Mouse (Mus musculus) kidney, postnatal 25 days (tissue): ENCODE results near the gene Ntn5.

Experiments
- DNase-seq, 2 experiments: peaks; one replicate each; pipeline ENCODE4 v3.0.0; 2021; ENCODE audit warnings: mixed read lengths in 2 of 2

Ntn5 gene

GRCm38 (mm10) chr7:45700301-45701015, 16.6 kb downstream of the Ntn5 start:
- peak; percentile 86 to 87 for DNase-seq

- peak in 1 of 2 experiments; percentile 65 for DNase-seq
Measured at GRCm38 (mm10) chr7:45701072-45701471, 17.2 kb downstream of the Ntn5 start.

GRCm38 (mm10) chr7:45701607-45702006, 17.8 kb downstream of the Ntn5 start:
- DNase-seq: peak in 1 of 2 experiments; percentile 54

- peak in 1 of 2 experiments; percentile 46 for DNase-seq
Measured at GRCm38 (mm10) chr7:45702316-45702715, 18.5 kb downstream of the Ntn5 start.

GRCm38 (mm10) chr7:45702809-45703520, 19.1 kb downstream of the Ntn5 start:
- peak in 1 of 2 experiments; percentile 49 for DNase-seq

GRCm38 (mm10) chr7:45703521-45704033, 19.8 kb downstream of the Ntn5 start:
- peak in 1 of 2 experiments; percentile 68 for DNase-seq

GRCm38 (mm10) chr7:45704046-45704559, 20.3 kb downstream of the Ntn5 start:
- DNase-seq: peak; percentile 66 to 86

GRCm38 (mm10) chr7:45704730-45705442, 21.1 kb downstream of the Ntn5 start, which contains the start of gene Dbp:
TSS of gene Dbp (plus strand) at chr7:45705088.
- DNase-seq: peak; percentile 99 to 100

- no peak for DNase-seq
Measured at GRCm38 (mm10) chr7:45705443-45705864, 21.6 kb downstream of the Ntn5 start.

GRCm38 (mm10) chr7:45705873-45706281, 22.1 kb downstream of the Ntn5 start:
- peak; percentile 85 to 98 for DNase-seq

GRCm38 (mm10) chr7:45706721-45707241, 23.0 kb downstream of the Ntn5 start:
- peak; percentile 86 to 96 for DNase-seq

- peak; percentile 99 for DNase-seq
Measured at GRCm38 (mm10) chr7:45707375-45707967, 23.6 kb downstream of the Ntn5 start.

GRCm38 (mm10) chr7:45708221-45708761, 24.5 kb downstream of the Ntn5 start:
- DNase-seq: peak; percentile 77 to 93

GRCm38 (mm10) chr7:45709036-45709435, 25.2 kb downstream of the Ntn5 start:
- DNase-seq: no peak

- DNase-seq: peak in 1 of 2 experiments; percentile 64
Measured at GRCm38 (mm10) chr7:45709677-45710355, 26.0 kb downstream of the Ntn5 start.

- DNase-seq: peak in 1 of 2 experiments; percentile 73
Measured at GRCm38 (mm10) chr7:45710477-45711191, 26.8 kb downstream of the Ntn5 start.

GRCm38 (mm10) chr7:45711316-45712021, 27.6 kb downstream of the Ntn5 start:
- DNase-seq: peak in 1 of 2 experiments; percentile 63

- DNase-seq: peak; percentile 89 to 95
Measured at GRCm38 (mm10) chr7:45712022-45712757, 28.4 kb downstream of the Ntn5 start.

GRCm38 (mm10) chr7:45713396-45713795, 29.6 kb downstream of the Ntn5 start:
- DNase-seq: peak; percentile 35 to 73
